Mouse (Mus musculus): ENCODE measurements around the gene Commd7. TPM values are rescaled to one million over a fixed set of nuclear protein-coding genes. Genes with fewer than 3 reads are reported as not detected.
"Not testable (repeated sequence)": the region's sequence is repeated elsewhere in the genome, so short reads cannot be mapped to it uniquely, and the experiment has no call there.

Commd7 gene
- total RNA-seq (2014; rRNA removed) = 6.3 and 8.0 TPM in 2 replicates
- 12.2 and 13.7 TPM in 2 replicates for polyA plus RNA-seq (2012; rRNA removed)

- Histone ChIP-seq H3K4me1 (ENCODE audit: control insufficient read depth, insufficient read depth, low read length) (peaks cover 12% of the 10 kb centered on the region), H3K27ac (replicated peaks; ENCODE audit: insufficient read depth, low read depth, low read length) (peak within 1 kb of the TSS; percentile 59), H3K79me2 (ENCODE audit: control insufficient read depth, insufficient read depth, low read length) (no peaks in the 10 kb centered on the region; the same call in 1 of the 2 replicates), H3K36me3 (ENCODE audit: control insufficient read depth, insufficient read depth, low read length) (peaks cover 7% of the 10 kb centered on the region), H3K4me3 (ENCODE audit: insufficient read depth, low read depth, low read length) (peak within 1 kb of the TSS; percentile 89), H3K27me3 (ENCODE audit: control insufficient read depth, insufficient read depth, low read length) (no peaks in the 10 kb centered on the region), H3K9ac (ENCODE audit: low read depth, low read length) (peak within 1 kb of the TSS; percentile 96)
- DNase-seq (ENCODE audit: extremely low read depth, low read depth, low spot score) = peak; percentile 74
- 0 out of 2 replicates have a peak, but pooled peaks have one; percentile 53 for TF ChIP-seq POLR2A (IDR thresholded peaks at IDR 0.05; ENCODE audit: extremely low read depth, insufficient read depth, low read length)
- TF ChIP-seq CTCF (IDR thresholded peaks at IDR 0.05; ENCODE audit: low read depth, low read length) = no peak
- WGBS = 3% methylated on average over 53 of the region's 53 CpGs
Measured at GRCm38 (mm10) chr2:153631976-153632870, at the start of gene Commd7. Commd7 (minus strand) TSS chr2:153632781.

GRCm38 (mm10) chr2:153679959-153680358 lies 47.4 kb upstream of the Commd7 start:
- Histone ChIP-seq H3K4me3 (ENCODE audit: insufficient read depth, low read depth, low read length) (no peak overlapping the region), H3K9ac (ENCODE audit: low read depth, low read length) (no peak overlapping the region), H3K27ac (replicated peaks; ENCODE audit: insufficient read depth, low read depth, low read length) (no peak overlapping the region), H3K36me3 (ENCODE audit: control insufficient read depth, insufficient read depth, low read length) (peaks cover 11% of the 10 kb centered on the region; the same call in 1 of the 2 replicates), H3K4me1 (ENCODE audit: control insufficient read depth, insufficient read depth, low read length) (no peaks in the 10 kb centered on the region), H3K27me3 (ENCODE audit: control insufficient read depth, insufficient read depth, low read length) (no peaks in the 10 kb centered on the region), H3K79me2 (ENCODE audit: control insufficient read depth, insufficient read depth, low read length) (no peaks in the 10 kb centered on the region)
- WGBS = 88% methylated on average over 1 of the region's 1 CpGs
- DNase-seq (ENCODE audit: extremely low read depth, low read depth, low spot score) = no peak
- TF ChIP-seq POLR2A (IDR thresholded peaks at IDR 0.05; ENCODE audit: extremely low read depth, insufficient read depth, low read length) (no peak), CTCF (IDR thresholded peaks at IDR 0.05; ENCODE audit: low read depth, low read length) (no peak)

GRCm38 (mm10) chr2:153677550-153677949 lies 45.0 kb upstream of the Commd7 start:
- TF ChIP-seq CTCF (IDR thresholded peaks at IDR 0.05; ENCODE audit: low read depth, low read length) = no peak
- no peak for TF ChIP-seq POLR2A (IDR thresholded peaks at IDR 0.05; ENCODE audit: extremely low read depth, insufficient read depth, low read length)
- H3K36me3 ChIP-seq (ENCODE audit: control insufficient read depth, insufficient read depth, low read length) = peaks cover 13% of the 10 kb centered on the region; the same call in 1 of the 2 replicates
- no peaks in the 10 kb centered on the region for H3K27me3 ChIP-seq (ENCODE audit: control insufficient read depth, insufficient read depth, low read length)
- no peaks in the 10 kb centered on the region for H3K4me1 ChIP-seq (ENCODE audit: control insufficient read depth, insufficient read depth, low read length)
- no peak overlapping the region for H3K4me3 ChIP-seq (ENCODE audit: insufficient read depth, low read depth, low read length)
- WGBS = 82% methylated on average over 7 of the region's 7 CpGs
- no peaks in the 10 kb centered on the region for H3K79me2 ChIP-seq (ENCODE audit: control insufficient read depth, insufficient read depth, low read length)
- H3K27ac ChIP-seq (replicated peaks; ENCODE audit: insufficient read depth, low read depth, low read length) = no peak overlapping the region
- DNase-seq (ENCODE audit: extremely low read depth, low read depth, low spot score) = no peak
- H3K9ac ChIP-seq (ENCODE audit: low read depth, low read length) = no peak overlapping the region

- DNase-seq (ENCODE audit: extremely low read depth, low read depth, low spot score) = no peak
- no peaks in the 10 kb centered on the region for H3K27me3 ChIP-seq (ENCODE audit: control insufficient read depth, insufficient read depth, low read length)
- no peak overlapping the region for H3K27ac ChIP-seq (replicated peaks; ENCODE audit: insufficient read depth, low read depth, low read length)
- H3K36me3 ChIP-seq (ENCODE audit: control insufficient read depth, insufficient read depth, low read length) = peaks cover 13% of the 10 kb centered on the region; the same call in 1 of the 2 replicates
- H3K4me1 ChIP-seq (ENCODE audit: control insufficient read depth, insufficient read depth, low read length) = no peaks in the 10 kb centered on the region
- H3K79me2 ChIP-seq (ENCODE audit: control insufficient read depth, insufficient read depth, low read length) = no peaks in the 10 kb centered on the region
- no peak overlapping the region for H3K4me3 ChIP-seq (ENCODE audit: insufficient read depth, low read depth, low read length)
- no peak for TF ChIP-seq CTCF (IDR thresholded peaks at IDR 0.05; ENCODE audit: low read depth, low read length)
- no peak for TF ChIP-seq POLR2A (IDR thresholded peaks at IDR 0.05; ENCODE audit: extremely low read depth, insufficient read depth, low read length)
- 92% methylated on average over 6 of the region's 6 CpGs for WGBS
- H3K9ac ChIP-seq (ENCODE audit: low read depth, low read length) = no peak overlapping the region
Measured at GRCm38 (mm10) chr2:153676944-153677343, 44.4 kb upstream of the Commd7 start.

- not testable (repeated sequence) for H3K4me3 ChIP-seq (ENCODE audit: insufficient read depth, low read depth, low read length); H3K4me1 ChIP-seq (ENCODE audit: control insufficient read depth, insufficient read depth, low read length); H3K27ac ChIP-seq (replicated peaks; ENCODE audit: insufficient read depth, low read depth, low read length); H3K27me3 ChIP-seq (ENCODE audit: control insufficient read depth, insufficient read depth, low read length); H3K36me3 ChIP-seq (ENCODE audit: control insufficient read depth, insufficient read depth, low read length); DNase-seq (ENCODE audit: extremely low read depth, low read depth, low spot score); H3K79me2 ChIP-seq (ENCODE audit: control insufficient read depth, insufficient read depth, low read length); H3K9ac ChIP-seq (ENCODE audit: low read depth, low read length)
- WGBS = 85% methylated on average over 1 of the region's 1 CpGs
Measured at GRCm38 (mm10) chr2:153675364-153675763, 42.8 kb upstream of the Commd7 start.

- 0 out of 2 replicates have a peak, but pooled peaks cover 2% of the 10 kb centered on the region for H3K4me1 ChIP-seq (ENCODE audit: control insufficient read depth, insufficient read depth, low read length)
- TF ChIP-seq POLR2A (IDR thresholded peaks at IDR 0.05; ENCODE audit: extremely low read depth, insufficient read depth, low read length) (no peak), CTCF (IDR thresholded peaks at IDR 0.05; ENCODE audit: low read depth, low read length) (no peak)
Measured at GRCm38 (mm10) chr2:153672619-153673018, 40.0 kb upstream of the Commd7 start.

More at GRCm38 (mm10) chr2:153672619-153673018, 40.0 kb upstream of the Commd7 start:
- 93% methylated on average over 2 of the region's 2 CpGs for WGBS
- H3K4me3 ChIP-seq (ENCODE audit: insufficient read depth, low read depth, low read length) = no peak overlapping the region
- H3K9ac ChIP-seq (ENCODE audit: low read depth, low read length) = no peak overlapping the region
- DNase-seq (ENCODE audit: extremely low read depth, low read depth, low spot score) = no peak
- H3K27ac ChIP-seq (replicated peaks; ENCODE audit: insufficient read depth, low read depth, low read length) = no peak overlapping the region
- H3K79me2 ChIP-seq (ENCODE audit: control insufficient read depth, insufficient read depth, low read length) = no peaks in the 10 kb centered on the region
- peaks cover 4% of the 10 kb centered on the region for H3K36me3 ChIP-seq (ENCODE audit: control insufficient read depth, insufficient read depth, low read length)
- H3K27me3 ChIP-seq (ENCODE audit: control insufficient read depth, insufficient read depth, low read length) = no peaks in the 10 kb centered on the region
